Mouse (Mus musculus) heart, adult 11 months (tissue): ENCODE measurements around the gene Chst11.
A peak's percentile ranks its signal among the peaks of the same experiment; 100 is the strongest.

ENCODE experiments used
- DNase-seq: peaks from one replicate; pipeline ENCODE4 v3.0.0; 2022

The Chst11 gene

GRCm38 (mm10) chr10:83080930-83081329 lies 95.6 kb downstream of the Chst11 start:
- DNase-seq, result no peak

- DNase-seq, result peak; percentile 94
Observed at GRCm38 (mm10) chr10:83083946-83084345, 98.6 kb downstream of the Chst11 start.

- no peak for DNase-seq
Observed at GRCm38 (mm10) chr10:83088318-83088717, 103.0 kb downstream of the Chst11 start.

- no peak for DNase-seq
Observed at GRCm38 (mm10) chr10:83088826-83089225, 103.5 kb downstream of the Chst11 start.

- DNase-seq, result no peak
Observed at GRCm38 (mm10) chr10:83090185-83090584, 104.9 kb downstream of the Chst11 start.

- DNase-seq, result no peak
Observed at GRCm38 (mm10) chr10:83093705-83094104, 108.4 kb downstream of the Chst11 start.

- DNase-seq, result no peak
Observed at GRCm38 (mm10) chr10:83094248-83094647, 109.0 kb downstream of the Chst11 start.

- peak; percentile 92 for DNase-seq
Observed at GRCm38 (mm10) chr10:83094821-83095725, 109.8 kb downstream of the Chst11 start.

- DNase-seq, result peak; percentile 92
Observed at GRCm38 (mm10) chr10:83096257-83096656, 111.0 kb downstream of the Chst11 start.

GRCm38 (mm10) chr10:83098940-83099339 lies 113.6 kb downstream of the Chst11 start:
- DNase-seq, result no peak

GRCm38 (mm10) chr10:83099669-83100068 lies 114.4 kb downstream of the Chst11 start:
- DNase-seq, result no peak

GRCm38 (mm10) chr10:83100890-83101289 lies 115.6 kb downstream of the Chst11 start:
- peak; percentile 91 for DNase-seq

GRCm38 (mm10) chr10:83101421-83102207 lies 116.3 kb downstream of the Chst11 start:
- DNase-seq, result peak; percentile 91

GRCm38 (mm10) chr10:83102745-83103144 lies 117.4 kb downstream of the Chst11 start:
- no peak for DNase-seq

- no peak for DNase-seq
Observed at GRCm38 (mm10) chr10:83104221-83104620, 118.9 kb downstream of the Chst11 start.

- no peak for DNase-seq
Observed at GRCm38 (mm10) chr10:83106152-83106746, 121.0 kb downstream of the Chst11 start.

GRCm38 (mm10) chr10:83107385-83107784 lies 122.1 kb downstream of the Chst11 start:
- no peak for DNase-seq

GRCm38 (mm10) chr10:83107921-83108738 lies 122.8 kb downstream of the Chst11 start:
- no peak for DNase-seq

- no peak for DNase-seq
Observed at GRCm38 (mm10) chr10:83108946-83109345, 123.6 kb downstream of the Chst11 start.

- DNase-seq, result no peak
Observed at GRCm38 (mm10) chr10:83111046-83111445, 125.7 kb downstream of the Chst11 start.

GRCm38 (mm10) chr10:83112345-83112744 lies 127.0 kb downstream of the Chst11 start:
- no peak for DNase-seq

GRCm38 (mm10) chr10:83114564-83114963 lies 129.3 kb downstream of the Chst11 start:
- DNase-seq, result no peak
